Mouse (Mus musculus): Measurements from ENCODE around the gene Ctsr.
"Not testable (repeated sequence)": the region's sequence is repeated elsewhere in the genome, so short reads cannot be mapped to it uniquely, and the experiment has no call there.

The Ctsr gene

GRCm38 (mm10) chr13:61164156-61164555 lies at the start of gene Ctsr:
Gene Ctsr (minus strand): TSS chr13:61164256.
- in situ Hi-C loops (cut with MboI; ENCODE audit: low sequenced_read_pairs): no loop called here

DNA sequence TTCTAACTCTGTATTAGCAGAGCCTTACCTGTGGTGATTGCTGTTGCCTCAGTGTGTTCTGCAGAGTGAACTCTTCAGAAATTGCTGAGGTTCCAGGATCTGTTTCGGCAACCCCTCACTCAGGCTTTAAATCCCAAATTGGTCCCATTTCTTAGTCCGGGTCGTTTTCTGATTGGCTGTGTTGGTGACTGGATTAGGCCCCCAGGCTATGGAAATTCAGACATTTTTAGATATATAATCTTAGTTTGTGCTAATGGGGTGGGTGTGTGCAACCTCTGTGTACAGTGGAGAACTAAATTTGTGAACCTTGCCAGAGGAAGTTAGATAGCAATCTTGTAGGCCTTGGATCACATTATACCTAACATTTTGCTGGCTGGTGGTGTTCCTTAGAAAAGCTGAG lies 39.3 kb upstream of the Ctsr start, which contains the start of gene Cts6:
TSS of gene Cts6 (minus strand) at position 101 of the 400 bp plus-strand sequence.
- in situ Hi-C loops (cut with MboI; ENCODE audit: low sequenced_read_pairs): no loop called here

- in situ Hi-C loops (cut with MboI; ENCODE audit: low sequenced_read_pairs): not testable (repeated sequence)
Measured at GRCm38 (mm10) chr13:61185151-61185933, 21.3 kb upstream of the Ctsr start.

DNA sequence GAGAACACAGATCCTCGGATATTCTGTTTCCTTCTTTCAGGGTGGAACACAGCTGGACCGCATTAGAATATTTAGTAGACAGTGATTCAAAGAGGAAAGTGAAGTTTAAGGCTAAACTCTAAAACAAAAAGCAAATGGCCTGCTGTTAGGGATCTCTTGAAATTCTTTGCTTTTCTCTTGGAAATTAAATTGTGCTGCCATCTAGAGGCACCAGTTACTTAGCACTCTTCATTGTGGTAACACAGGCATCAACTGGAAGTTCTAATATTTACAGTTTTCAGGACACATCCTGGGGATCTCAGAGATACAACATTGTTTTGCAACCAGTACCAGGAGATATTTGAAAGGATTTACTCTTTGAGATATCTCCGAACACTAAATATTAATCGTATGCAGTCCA lies 566 bp upstream of the Ctsr start:
- in situ Hi-C loops (cut with MboI; ENCODE audit: low sequenced_read_pairs): no loop called here

Measured in CH12F3 (cell line).